Mouse (Mus musculus) heart, embryonic 16.5 days (tissue): Measurements from ENCODE around the gene Gm10644. TPM values are rescaled to one million over a fixed set of nuclear protein-coding genes. Genes with fewer than 3 reads are reported as not detected.

Source experiments
- ATAC-seq: fragments of 200-750 bp; cut with Nextera tagmentation; replicated peaks from 2 replicates; pipeline ENCODE4 v1.8.0; 2017; ENCODE audit warnings: moderate number of reproducible peaks; ENCODE audit not compliant: insufficient read depth, low FRiP score; ENCODE audit errors: extremely low read depth
- H3K27ac ChIP-seq: fragments of 300-500 bp; sonication (generic); 2 replicates; pipeline ENCODE4 v1.5.1; 2014; ENCODE audit warnings: mild to moderate bottlenecking, low read length, control low read depth, moderate library complexity
- H3K27me3 ChIP-seq: fragments of 300-500 bp; sonication (generic); 2 replicates; pipeline ENCODE4 v1.6.1; 2014; ENCODE audit warnings: low read length, mixed read lengths; ENCODE audit not compliant: control insufficient read depth, insufficient read depth
- H3K36me3 ChIP-seq: fragments of 300-500 bp; sonication (generic); 2 replicates; pipeline ENCODE4 v1.6.1; 2014; ENCODE audit not compliant: control insufficient read depth, insufficient read depth
- H3K4me1 ChIP-seq: fragments of 300-500 bp; sonication (generic); 2 replicates; pipeline ENCODE4 v1.6.1; 2014; ENCODE audit warnings: low read length, mixed read lengths; ENCODE audit not compliant: control insufficient read depth, insufficient read depth
- H3K4me2 ChIP-seq: fragments of 300-500 bp; sonication (generic); 2 replicates; pipeline ENCODE4 v1.6.1; 2014; ENCODE audit warnings: low read depth, mild to moderate bottlenecking, control low read depth, low read length
- H3K4me3 ChIP-seq: fragments of 300-500 bp; sonication (generic); 2 replicates; pipeline ENCODE4 v1.5.1; 2014; ENCODE audit warnings: mild to moderate bottlenecking, control low read depth, low read length
- H3K9ac ChIP-seq: fragments of 300-500 bp; sonication (generic); 2 replicates; pipeline ENCODE4 v1.6.1; 2014; ENCODE audit warnings: low read length, control low read depth
- H3K9me3 ChIP-seq: fragments of 300-500 bp; sonication (generic); replicated peaks from 2 replicates; pipeline ENCODE4 v1.6.1; 2016; ENCODE audit warnings: low read length; ENCODE audit not compliant: control insufficient read depth
- WGBS: fragments of 180-500 bp; shearing (Covaris S2); extraction: QIAGEN DNeasy Blood & Tissue Kit; methylation state at CpG from one replicate; pipeline ENCODE4 v1.1.7; 2014; 5-methylcytosine and 5-hydroxymethylcytosine counted together
- polyA plus RNA-seq: library from polyadenylated mRNA; unstranded; fragments of >200 nt; fragmentation: Nextera tagmentation; extraction: Ambion mirVana; gene quantifications from 2 replicates; pipeline ENCODE4 v1.2.1, GENCODE M21; 2015

Gm10644 gene
- polyA plus RNA-seq, 1 experiment from 2014 or later: 1.2 TPM

GRCm38 (mm10) chr8:83911809-83912731, 42.9 kb downstream of the Gm10644 start:
- ATAC-seq: no peak
- Histone ChIP-seq H3K27ac (peak overlapping the region; percentile 35), H3K4me1 (peaks cover 32% of the 10 kb centered on the region), H3K4me2 (no peak overlapping the region), H3K36me3 (no peaks in the 10 kb centered on the region), H3K4me3 (no peak overlapping the region), H3K9me3 (no peaks in the 10 kb centered on the region), H3K27me3 (no peaks in the 10 kb centered on the region), H3K9ac (no peak overlapping the region; the same call in 1 of the 2 replicates)
- 59% methylated on average over 5 of the region's 5 CpGs for WGBS

GRCm38 (mm10) chr8:83909311-83909710, 45.7 kb downstream of the Gm10644 start:
- H3K9me3 ChIP-seq: no peaks in the 10 kb centered on the region
- no peaks in the 10 kb centered on the region for H3K36me3 ChIP-seq
- WGBS: 52% methylated on average over 8 of the region's 8 CpGs
- no peak overlapping the region for H3K4me3 ChIP-seq
- no peak overlapping the region for H3K27ac ChIP-seq
- no peak for ATAC-seq
- 0 out of 2 replicates have a peak overlapping the region, but pooled peaks have one; percentile 9 for H3K9ac ChIP-seq
- H3K27me3 ChIP-seq: no peaks in the 10 kb centered on the region
- H3K4me2 ChIP-seq: no peak overlapping the region
- peaks cover 24% of the 10 kb centered on the region for H3K4me1 ChIP-seq

- no peak overlapping the region for H3K9ac ChIP-seq
- no peaks in the 10 kb centered on the region for H3K27me3 ChIP-seq
- H3K4me3 ChIP-seq: no peak overlapping the region
- 53% methylated on average over 6 of the region's 6 CpGs for WGBS
- ATAC-seq: no peak
- peaks cover 27% of the 10 kb centered on the region for H3K4me1 ChIP-seq
- no peaks in the 10 kb centered on the region for H3K36me3 ChIP-seq
- no peak overlapping the region for H3K27ac ChIP-seq
- H3K9me3 ChIP-seq: no peaks in the 10 kb centered on the region
- H3K4me2 ChIP-seq: no peak overlapping the region
These were observed 46.4 kb downstream of the Gm10644 start for GRCm38 (mm10) chr8:83908583-83908982.

DNA sequence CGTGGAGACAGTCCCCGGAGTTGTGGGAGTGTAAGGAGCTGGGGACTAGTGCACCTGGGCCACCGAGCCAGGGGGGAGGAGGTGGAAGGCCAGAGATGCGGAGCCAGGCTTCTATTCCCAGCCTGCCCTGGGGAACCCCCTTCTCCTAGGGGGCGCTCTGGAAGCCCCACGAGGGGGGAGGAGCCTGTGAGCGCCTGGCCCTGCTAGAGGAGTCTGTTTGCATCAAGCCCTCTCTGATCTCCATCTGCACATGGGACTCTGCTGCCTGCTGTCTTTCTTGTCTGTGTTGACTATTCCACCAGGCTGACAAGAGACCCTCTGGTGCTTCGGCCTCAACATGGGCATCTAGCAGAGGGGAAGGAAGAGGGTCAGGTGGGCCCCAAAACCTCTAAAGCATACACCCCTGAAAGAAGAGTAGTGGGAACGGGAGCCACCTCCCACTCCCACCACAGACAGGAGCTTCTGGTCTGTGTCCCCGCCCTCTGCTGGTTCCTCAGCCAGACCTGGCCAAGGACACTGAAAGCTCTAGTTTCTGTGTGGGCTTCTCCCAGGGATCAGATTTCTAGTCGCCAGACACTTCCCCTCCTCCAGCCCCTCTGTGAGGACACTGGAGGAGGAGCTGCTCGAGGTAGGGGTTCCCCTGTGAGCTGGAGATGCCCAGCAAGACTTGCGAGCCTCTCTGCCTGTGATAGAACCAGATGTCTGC, 51.9 kb downstream of the Gm10644 start:
- Histone ChIP-seq H3K4me1 (peaks cover 41% of the 10 kb centered on the region), H3K4me3 (no peak overlapping the region), H3K4me2 (peak overlapping the region; percentile 1; the same call in 1 of the 2 replicates), H3K36me3 (no peaks in the 10 kb centered on the region), H3K27me3 (no peaks in the 10 kb centered on the region), H3K27ac (no peak overlapping the region), H3K9ac (peak overlapping the region; percentile 36; the same call in 1 of the 2 replicates), H3K9me3 (no peaks in the 10 kb centered on the region)
- 22% methylated on average over 11 of the region's 13 CpGs for WGBS
- ATAC-seq: no peak

GRCm38 (mm10) chr8:83901566-83902485, 53.2 kb downstream of the Gm10644 start:
- H3K27ac ChIP-seq: no peak overlapping the region
- H3K9ac ChIP-seq: peak overlapping the region; percentile 90
- ATAC-seq: no peak
- H3K9me3 ChIP-seq: no peaks in the 10 kb centered on the region
- peak overlapping the region; percentile 90 for H3K4me3 ChIP-seq
- no peaks in the 10 kb centered on the region for H3K36me3 ChIP-seq
- H3K4me2 ChIP-seq: peak overlapping the region; percentile 99
- H3K27me3 ChIP-seq: no peaks in the 10 kb centered on the region
- H3K4me1 ChIP-seq: peaks cover 41% of the 10 kb centered on the region
- 16% methylated on average over 14 of the region's 14 CpGs for WGBS

DNA sequence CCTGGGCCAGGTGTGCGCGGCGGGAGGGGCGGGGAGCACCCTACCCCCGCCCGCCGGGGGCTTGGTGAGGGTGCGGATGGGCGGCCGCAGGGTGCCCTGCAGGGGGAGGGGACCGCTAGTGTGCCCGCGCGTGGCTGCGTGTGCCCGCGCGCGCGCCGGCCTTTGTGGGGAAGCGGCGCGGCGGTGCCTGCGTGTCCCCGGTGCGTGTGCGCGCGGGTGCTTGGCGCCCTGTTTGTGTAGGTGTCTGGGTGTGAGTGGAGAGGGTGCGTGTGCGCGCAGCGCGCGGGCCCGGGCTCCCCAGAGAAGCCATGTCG, 54.1 kb downstream of the Gm10644 start:
- peak overlapping the region; percentile 90 for H3K4me3 ChIP-seq
- no peaks in the 10 kb centered on the region for H3K27me3 ChIP-seq
- H3K36me3 ChIP-seq: no peaks in the 10 kb centered on the region
- H3K4me2 ChIP-seq: peak overlapping the region; percentile 99
- peak overlapping the region; percentile 91 for H3K27ac ChIP-seq
- WGBS: 0% methylated on average over 23 of the region's 40 CpGs
- H3K9ac ChIP-seq: peak overlapping the region; percentile 90
- no peaks in the 10 kb centered on the region for H3K9me3 ChIP-seq
- ATAC-seq: no peak
- peaks cover 41% of the 10 kb centered on the region for H3K4me1 ChIP-seq

DNA sequence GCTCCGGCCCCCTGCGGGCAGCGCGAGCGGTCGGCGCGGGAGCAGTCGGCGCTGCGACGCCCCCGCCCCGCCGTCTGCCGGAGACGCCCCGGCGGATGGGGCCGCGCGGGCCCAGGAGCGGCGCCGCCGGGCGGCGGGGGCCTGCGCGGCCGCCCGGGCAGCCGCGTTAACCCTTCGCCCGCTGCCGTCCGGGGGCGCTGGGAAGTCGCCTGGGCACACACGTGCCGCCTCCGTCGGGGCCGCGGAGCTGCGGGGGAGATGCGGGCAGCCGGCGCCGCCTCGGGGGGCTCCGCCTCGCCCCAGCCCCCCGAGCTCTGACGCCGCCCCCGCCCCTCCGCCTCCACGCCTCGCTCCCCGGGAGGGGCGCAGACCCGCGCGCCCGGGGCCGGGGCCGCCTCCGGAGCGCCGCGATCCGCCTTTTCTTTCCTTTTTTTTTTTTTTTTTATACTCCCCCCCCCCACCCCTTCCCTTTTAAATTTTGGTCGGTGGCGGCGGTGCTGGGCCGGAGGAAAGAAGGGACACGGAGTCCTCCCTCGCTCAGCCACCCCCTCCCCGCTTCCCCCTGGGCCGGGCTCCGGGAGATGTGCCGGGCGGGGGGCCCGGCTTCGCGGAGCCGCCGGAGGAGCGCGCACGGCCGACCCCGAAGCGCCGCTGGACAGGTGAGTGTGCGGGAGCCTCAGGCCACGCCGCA, 54.6 kb downstream of the Gm10644 start:
- Histone ChIP-seq H3K4me1 (peaks cover 37% of the 10 kb centered on the region), H3K9me3 (no peaks in the 10 kb centered on the region), H3K4me2 (peak overlapping the region; percentile 99), H3K4me3 (peak overlapping the region; percentile 90), H3K27me3 (peaks cover 3% of the 10 kb centered on the region; the same call in 1 of the 2 replicates), H3K36me3 (no peaks in the 10 kb centered on the region), H3K9ac (peak overlapping the region; percentile 90), H3K27ac (peak overlapping the region; percentile 91)
- ATAC-seq: peak; percentile 5
- under 1% methylated on average over 49 of the region's 100 CpGs for WGBS
